Mouse (Mus musculus) liver, adult 2 months (tissue): ENCODE results near the gene Rhoj. TPM values are rescaled to one million over a fixed set of nuclear protein-coding genes. Genes with fewer than 3 reads are reported as not detected.

Experiments
- DNase-seq: peaks from one replicate; pipeline ENCODE4 v3.0.0-alpha.2; 2011; ENCODE audit warnings: low read depth, low spot score; ENCODE audit errors: extremely low read depth
- H3K27ac ChIP-seq: fragments of 200-500 bp; replicated peaks from 2 replicates; pipeline ENCODE4 v1.5.1; 2012; ENCODE audit warnings: low read depth, mild to moderate bottlenecking, control low read depth, inconsistent platforms, low read length; ENCODE audit not compliant: insufficient read depth
- H3K27me3 ChIP-seq: fragments of 200-500 bp; 2 replicates; pipeline ENCODE4 v1.6.1; 2012; ENCODE audit warnings: mild to moderate bottlenecking, moderate library complexity, low read length, inconsistent platforms; ENCODE audit not compliant: control insufficient read depth, insufficient read depth
- H3K36me3 ChIP-seq: fragments of 200-500 bp; 2 replicates; pipeline ENCODE4 v1.6.1; 2012; ENCODE audit warnings: low read length, inconsistent platforms; ENCODE audit not compliant: control insufficient read depth, insufficient read depth
- H3K4me1 ChIP-seq: fragments of 200-500 bp; 2 replicates; pipeline ENCODE4 v1.6.1; 2011; ENCODE audit warnings: low read length; ENCODE audit not compliant: control insufficient read depth, insufficient read depth
- H3K4me3 ChIP-seq: fragments of 200-500 bp; 2 replicates; pipeline ENCODE4 v1.5.1; 2011; ENCODE audit warnings: low read depth, mild to moderate bottlenecking, control low read depth, low read length, moderate library complexity; ENCODE audit not compliant: insufficient read depth
- H3K79me2 ChIP-seq: fragments of 200-500 bp; 2 replicates; pipeline ENCODE4 v1.6.1; 2012; ENCODE audit warnings: inconsistent platforms, mild to moderate bottlenecking, low read length, moderate library complexity; ENCODE audit not compliant: control insufficient read depth, insufficient read depth
- H3K9ac ChIP-seq: fragments of 200-500 bp; 2 replicates; pipeline ENCODE4 v1.6.1; 2012; ENCODE audit warnings: low read depth, mild to moderate bottlenecking, control low read depth, inconsistent platforms, low read length
- CTCF ChIP-seq: fragments of 200-500 bp; IDR thresholded peaks from 2 replicates; pipeline ENCODE4 v1.5.1; 2011; ENCODE audit warnings: low read depth, low read length, control low read depth
- POLR2A ChIP-seq: fragments of 200-500 bp; IDR thresholded peaks from 2 replicates; pipeline ENCODE4 v1.6.1; 2011; ENCODE audit warnings: low read length, control low read depth; ENCODE audit not compliant: insufficient read depth; ENCODE audit errors: extremely low read depth
- WGBS: fragments of 180-500 bp; shearing (Covaris S2); methylation state at CpG from one replicate; pipeline ENCODE4 v1.1.7; 2018; 5-methylcytosine and 5-hydroxymethylcytosine counted together
- polyA plus RNA-seq: library from polyadenylated mRNA; depleted of rRNA; stranded (reverse); fragments of >200 nt; gene quantifications from 2 replicates; pipeline ENCODE4 v1.2.3, GENCODE M21; 2012
- total RNA-seq: library from RNA; depleted of rRNA; stranded (reverse); fragments of >200 nt; gene quantifications from 2 replicates; pipeline ENCODE4 v1.2.3, GENCODE M21; 2014

Rhoj gene
- total and polyA plus RNA-seq, 2 experiments: 2.8 to 4.5 TPM

DNA sequence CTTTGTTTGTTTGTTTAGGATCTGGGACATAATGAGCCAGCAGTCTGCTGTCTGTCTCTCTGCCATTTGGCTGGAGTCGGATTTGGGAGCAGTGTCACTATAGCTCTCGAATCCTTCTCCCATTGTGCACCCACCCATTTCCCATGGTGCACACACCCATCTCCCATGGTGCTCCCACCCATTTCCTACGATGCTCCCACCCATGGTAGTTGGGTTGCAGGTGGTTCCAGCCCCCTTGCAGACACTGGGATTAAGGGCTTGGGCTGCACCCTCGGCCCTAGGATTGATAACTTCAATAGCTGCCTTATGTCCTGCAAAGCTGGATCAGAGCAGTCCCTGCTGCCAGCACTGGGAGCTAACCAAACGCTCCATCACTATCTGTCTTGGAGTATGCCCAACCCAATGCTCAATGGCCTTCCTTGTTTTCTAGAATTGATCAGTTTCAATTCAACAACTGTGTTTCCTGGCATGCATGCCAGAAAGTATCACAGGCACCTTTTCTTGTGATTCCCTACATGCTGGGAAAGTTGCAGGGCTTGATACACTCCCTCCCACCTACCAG, 51.9 kb downstream of the Rhoj start:
- H3K79me2 ChIP-seq: no peaks in the 10 kb centered on the region
- H3K4me1 ChIP-seq: no peaks in the 10 kb centered on the region
- WGBS: 62% methylated on average over 5 of the region's 5 CpGs
- TF ChIP-seq CTCF: no peak
- TF ChIP-seq POLR2A: no peak
- no peaks in the 10 kb centered on the region for H3K27me3 ChIP-seq
- no peak overlapping the region for H3K27ac ChIP-seq
- H3K9ac ChIP-seq: no peak overlapping the region
- no peak overlapping the region for H3K4me3 ChIP-seq
- DNase-seq: no peak
- no peaks in the 10 kb centered on the region for H3K36me3 ChIP-seq

GRCm38 (mm10) chr12:75362456-75362855, 54.3 kb downstream of the Rhoj start:
- Histone ChIP-seq H3K4me1 (no peaks in the 10 kb centered on the region; the same call in 1 of the 2 replicates), H3K4me3 (no peak overlapping the region), H3K27ac (no peak overlapping the region), H3K79me2 (no peaks in the 10 kb centered on the region), H3K36me3 (no peaks in the 10 kb centered on the region), H3K9ac (no peak overlapping the region), H3K27me3 (no peaks in the 10 kb centered on the region)
- TF ChIP-seq CTCF (no peak), POLR2A (no peak)
- DNase-seq: no peak
- WGBS: 93% methylated on average over 16 of the region's 16 CpGs

GRCm38 (mm10) chr12:75364416-75364815, 56.3 kb downstream of the Rhoj start:
- WGBS: 94% methylated on average over 4 of the region's 4 CpGs
- H3K27me3 ChIP-seq: no peaks in the 10 kb centered on the region
- no peaks in the 10 kb centered on the region for H3K36me3 ChIP-seq
- DNase-seq: no peak
- H3K4me1 ChIP-seq: no peaks in the 10 kb centered on the region; the same call in 1 of the 2 replicates
- H3K79me2 ChIP-seq: no peaks in the 10 kb centered on the region
- no peak overlapping the region for H3K4me3 ChIP-seq
- no peak overlapping the region for H3K27ac ChIP-seq
- no peak overlapping the region for H3K9ac ChIP-seq
- no peak for TF ChIP-seq CTCF
- TF ChIP-seq POLR2A: no peak

DNA sequence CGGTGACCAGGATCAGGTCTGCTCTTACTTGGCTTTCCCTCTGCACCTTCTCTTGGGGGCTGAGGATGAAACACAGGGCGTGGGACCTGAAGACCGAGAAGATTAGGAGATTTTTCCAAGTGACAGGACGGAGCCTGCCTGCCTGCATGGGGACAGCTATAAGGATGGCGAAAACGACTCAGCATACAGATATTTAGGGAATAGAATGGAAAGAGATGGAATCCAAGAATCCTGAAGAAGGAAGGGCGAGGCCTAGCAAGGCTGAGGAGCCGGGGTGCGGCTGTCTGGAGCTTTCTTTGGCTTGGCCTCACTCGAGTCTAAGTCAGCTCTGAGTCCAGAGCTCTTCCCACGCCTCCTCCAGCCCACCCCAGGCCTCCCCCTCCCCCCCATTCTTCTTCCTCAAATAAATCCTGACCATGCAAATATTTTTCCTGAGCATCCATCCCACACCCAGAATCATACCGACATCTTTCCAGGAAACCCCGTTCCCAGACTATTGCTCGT, 57.6 kb downstream of the Rhoj start:
- Histone ChIP-seq H3K9ac (no peak overlapping the region), H3K36me3 (no peaks in the 10 kb centered on the region), H3K27ac (peak overlapping the region; percentile 8), H3K4me1 (no peaks in the 10 kb centered on the region; the same call in 1 of the 2 replicates), H3K79me2 (no peaks in the 10 kb centered on the region), H3K4me3 (no peak overlapping the region), H3K27me3 (no peaks in the 10 kb centered on the region)
- TF ChIP-seq POLR2A (no peak), CTCF (no peak)
- DNase-seq: no peak
- 78% methylated on average over 14 of the region's 14 CpGs for WGBS

DNA sequence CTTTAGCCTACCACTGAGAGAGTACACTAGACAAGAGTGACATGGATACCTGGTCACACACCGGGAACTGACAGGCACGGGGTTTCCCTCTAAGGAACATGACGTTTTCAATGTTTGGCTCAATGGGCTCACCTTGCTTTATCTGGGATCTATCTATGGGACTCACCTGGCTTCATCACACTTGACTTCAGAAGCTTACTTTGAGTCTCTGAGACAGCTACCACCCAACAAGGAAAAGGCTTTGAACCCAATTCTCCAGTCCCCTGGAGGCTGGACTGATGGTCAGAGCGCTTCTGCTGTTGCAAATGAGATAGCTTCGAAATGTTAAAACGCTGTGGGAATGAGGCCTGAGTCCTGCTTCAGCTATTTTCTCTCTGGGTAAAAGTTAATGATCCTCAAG, 59.2 kb downstream of the Rhoj start:
- Histone ChIP-seq H3K27me3 (no peaks in the 10 kb centered on the region), H3K79me2 (no peaks in the 10 kb centered on the region), H3K36me3 (no peaks in the 10 kb centered on the region), H3K4me1 (no peaks in the 10 kb centered on the region; the same call in 1 of the 2 replicates), H3K27ac (no peak overlapping the region), H3K4me3 (no peak overlapping the region), H3K9ac (no peak overlapping the region)
- DNase-seq: no peak
- 88% methylated on average over 6 of the region's 6 CpGs for WGBS
- TF ChIP-seq CTCF (no peak), POLR2A (no peak)

DNA sequence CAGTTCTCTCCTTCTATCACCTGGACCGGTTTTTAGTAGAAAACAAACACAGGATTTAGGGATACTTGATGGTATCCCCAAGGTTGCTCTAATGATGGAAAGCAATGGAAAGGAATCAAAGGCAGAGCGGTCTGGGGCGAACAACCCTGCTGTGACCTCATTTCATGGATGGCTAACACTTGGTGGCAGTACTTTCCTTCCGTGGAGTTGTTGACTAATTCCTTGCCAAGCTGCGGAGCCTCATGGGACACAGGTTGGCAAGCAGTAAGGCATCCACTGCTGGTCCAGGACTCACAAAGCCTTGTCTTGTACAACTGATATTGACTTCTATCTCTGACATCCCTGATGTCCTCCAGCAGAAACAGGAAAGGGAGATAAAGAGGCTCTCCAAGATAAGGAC, 60.4 kb downstream of the Rhoj start:
- DNase-seq: no peak
- TF ChIP-seq POLR2A (no peak), CTCF (no peak)
- no peak overlapping the region for H3K4me3 ChIP-seq
- H3K36me3 ChIP-seq: no peaks in the 10 kb centered on the region
- no peak overlapping the region for H3K9ac ChIP-seq
- no peaks in the 10 kb centered on the region for H3K27me3 ChIP-seq
- no peaks in the 10 kb centered on the region for H3K79me2 ChIP-seq
- H3K4me1 ChIP-seq: no peaks in the 10 kb centered on the region; the same call in 1 of the 2 replicates
- no peak overlapping the region for H3K27ac ChIP-seq
- WGBS: 63% methylated on average over 5 of the region's 5 CpGs
